Mouse (Mus musculus) cortical plate, adult 2 months (tissue): Measurements from ENCODE around the gene Slc22a23. TPM values are rescaled to one million over a fixed set of nuclear protein-coding genes. Genes with fewer than 3 reads are reported as not detected.

ENCODE experiments used
- H3K27ac ChIP-seq: fragments of 200-500 bp; 2 replicates; pipeline ENCODE4 v1.5.1; 2012; ENCODE audit warnings: low read length, control low read depth, inconsistent platforms; ENCODE audit not compliant: insufficient read depth
- H3K4me1 ChIP-seq: fragments of 200-500 bp; 2 replicates; pipeline ENCODE4 v1.6.1; 2011; ENCODE audit warnings: low read length; ENCODE audit not compliant: control insufficient read depth, insufficient read depth
- H3K4me3 ChIP-seq: fragments of 200-500 bp; 2 replicates; pipeline ENCODE4 v1.5.1; 2011; ENCODE audit warnings: mild to moderate bottlenecking, low read length, control low read depth; ENCODE audit not compliant: insufficient read depth
- CTCF ChIP-seq: fragments of 200-500 bp; IDR thresholded peaks from 2 replicates; pipeline ENCODE4 v1.5.1; 2011; ENCODE audit warnings: mild to moderate bottlenecking, control low read depth, low read length; ENCODE audit not compliant: insufficient read depth; ENCODE audit errors: extremely low read depth
- POLR2A ChIP-seq: fragments of 200-500 bp; IDR thresholded peaks from 2 replicates; pipeline ENCODE4 v1.6.1; 2011; ENCODE audit warnings: mild to moderate bottlenecking, low read length, control low read depth; ENCODE audit not compliant: insufficient read depth; ENCODE audit errors: extremely low read depth
- polyA plus RNA-seq: library from polyadenylated mRNA; depleted of rRNA; stranded (reverse); fragments of >200 nt; gene quantifications from 2 replicates; pipeline ENCODE4 v1.2.3, GENCODE M21; 2012

Slc22a23 gene
- polyA plus RNA-seq, 1 experiment, result 54.4 TPM

DNA sequence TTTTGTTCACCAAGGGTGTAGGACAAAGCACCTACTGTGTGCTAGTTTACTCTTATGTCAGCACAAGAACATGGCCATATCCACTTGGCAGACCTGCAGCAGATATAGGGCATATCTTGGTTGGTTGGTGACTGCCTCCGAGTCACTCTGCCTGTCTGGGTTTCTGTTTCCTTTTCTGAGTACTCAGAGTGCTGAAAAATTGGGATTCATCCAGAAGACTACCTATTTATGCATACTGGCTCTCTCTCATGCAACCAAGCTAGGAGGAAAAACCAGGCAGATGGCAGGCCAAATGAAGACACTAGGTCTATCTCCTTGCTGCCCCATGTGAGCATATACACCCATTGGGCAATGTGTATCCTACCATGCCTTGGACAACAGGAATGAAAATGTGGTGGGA lies 149.3 kb downstream of the Slc22a23 start:
- H3K27ac ChIP-seq, result no peak overlapping the region
- no peak overlapping the region for H3K4me3 ChIP-seq
- peaks cover 7% of the 10 kb centered on the region for H3K4me1 ChIP-seq
- TF ChIP-seq POLR2A (no peak), CTCF (no peak)

- TF ChIP-seq CTCF (no peak), POLR2A (no peak)
- peaks cover 7% of the 10 kb centered on the region for H3K4me1 ChIP-seq
- H3K27ac ChIP-seq, result peak overlapping the region; percentile 41; the same call in 1 of the 2 replicates
- H3K4me3 ChIP-seq, result no peak overlapping the region
Measured at GRCm38 (mm10) chr13:34193384-34193783, 151.6 kb downstream of the Slc22a23 start.

DNA sequence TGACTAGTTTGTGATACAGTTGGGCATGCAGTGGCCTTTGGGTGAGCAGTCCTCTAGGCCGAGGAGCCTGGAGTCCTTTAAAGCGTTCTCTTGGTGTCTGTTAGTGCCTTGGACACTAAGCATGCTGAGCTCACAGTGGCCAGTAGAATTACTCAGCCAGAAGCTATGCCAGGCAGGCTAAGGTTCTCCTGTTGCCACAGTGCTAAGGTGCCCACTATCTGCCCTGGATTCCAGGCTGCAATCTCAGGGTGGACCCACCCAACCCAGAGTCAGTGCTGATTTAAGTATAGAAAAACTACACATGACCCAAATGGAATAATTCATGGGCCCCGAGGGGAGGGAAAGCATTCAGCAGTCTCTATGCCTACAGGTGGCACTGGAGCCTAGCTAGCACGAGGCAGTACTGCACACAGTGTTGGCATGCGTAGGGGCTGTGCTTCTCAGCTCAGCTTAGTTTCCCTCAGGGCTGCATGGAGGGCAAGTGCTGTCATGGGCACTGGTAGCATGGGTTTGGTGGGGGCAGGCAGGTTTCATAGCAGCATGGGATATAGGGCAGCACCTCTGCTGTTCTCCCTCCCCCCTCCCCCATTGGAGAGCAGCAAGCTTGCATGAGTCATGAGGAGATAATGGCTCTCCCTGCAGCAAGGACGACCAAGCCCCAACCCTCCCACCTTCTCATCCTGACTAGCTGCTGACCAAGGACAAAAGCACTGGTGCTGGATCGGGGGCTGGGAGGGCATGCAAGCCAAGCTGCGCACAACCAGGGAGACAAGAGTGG lies 152.4 kb downstream of the Slc22a23 start:
- TF ChIP-seq POLR2A, result no peak
- peak; percentile 45 for TF ChIP-seq CTCF
- peak overlapping the region; percentile 41; the same call in 1 of the 2 replicates for H3K27ac ChIP-seq

DNA sequence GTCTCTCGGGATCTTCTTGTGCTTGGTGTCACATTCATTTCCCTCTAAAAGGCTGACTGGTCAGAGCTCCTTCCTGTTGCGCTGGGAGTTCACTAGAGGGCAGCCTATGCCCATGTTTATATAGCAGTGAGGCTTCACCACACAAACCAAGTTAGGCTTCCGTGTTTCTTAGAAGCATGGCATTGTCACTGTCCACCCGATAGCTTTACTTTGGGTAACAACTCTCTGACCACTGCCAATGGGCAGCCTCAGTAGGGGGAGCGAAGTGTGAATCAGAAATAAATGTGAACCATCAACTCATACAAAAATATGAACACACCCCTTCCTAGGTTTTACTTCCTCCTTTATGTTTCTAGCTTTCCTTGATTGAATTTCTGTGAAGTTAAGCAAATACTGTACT lies 157.4 kb downstream of the Slc22a23 start:
- Histone ChIP-seq H3K4me3 (no peak overlapping the region), H3K27ac (no peak overlapping the region), H3K4me1 (no peaks in the 10 kb centered on the region)
- TF ChIP-seq CTCF (peak; percentile 93), POLR2A (no peak)

More for the DNA sequence above, 152.4 kb downstream of the Slc22a23 start:
- Histone ChIP-seq H3K4me3 (no peak overlapping the region), H3K4me1 (peaks cover 7% of the 10 kb centered on the region)

GRCm38 (mm10) chr13:34185371-34185770 lies 159.6 kb downstream of the Slc22a23 start:
- no peak overlapping the region for H3K27ac ChIP-seq
- no peak overlapping the region for H3K4me3 ChIP-seq
- TF ChIP-seq POLR2A (no peak), CTCF (no peak)
- no peaks in the 10 kb centered on the region for H3K4me1 ChIP-seq

DNA sequence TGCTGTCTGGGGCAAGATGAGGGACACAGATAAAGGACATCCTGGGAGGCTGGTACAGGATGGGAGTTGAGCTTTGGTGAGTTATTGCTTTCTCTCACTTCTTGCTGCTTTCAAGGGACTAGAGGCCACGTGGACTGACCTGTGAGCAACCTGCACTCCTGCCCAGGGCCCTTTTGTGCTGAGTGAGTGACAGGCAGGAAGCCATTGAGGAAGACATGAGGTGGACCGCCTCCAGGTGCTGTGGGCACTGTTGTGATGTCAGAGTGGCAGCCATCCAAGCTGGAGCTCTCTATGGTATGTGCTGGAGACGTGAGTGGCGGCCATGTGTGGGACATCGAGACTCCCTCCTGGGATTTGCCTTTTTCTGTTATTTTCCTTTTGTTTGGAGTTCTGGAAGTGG lies 163.4 kb downstream of the Slc22a23 start:
- no peak overlapping the region for H3K27ac ChIP-seq

GRCm38 (mm10) chr13:34174025-34174424 lies 171.0 kb downstream of the Slc22a23 start:
- H3K27ac ChIP-seq, result no peak overlapping the region
- no peak overlapping the region for H3K4me3 ChIP-seq
- H3K4me1 ChIP-seq, result no peaks in the 10 kb centered on the region
- no peak for TF ChIP-seq POLR2A
- TF ChIP-seq CTCF, result no peak

More for the DNA sequence above, 163.4 kb downstream of the Slc22a23 start:
- TF ChIP-seq CTCF, result no peak
- TF ChIP-seq POLR2A, result no peak
- no peaks in the 10 kb centered on the region for H3K4me1 ChIP-seq
- no peak overlapping the region for H3K4me3 ChIP-seq

DNA sequence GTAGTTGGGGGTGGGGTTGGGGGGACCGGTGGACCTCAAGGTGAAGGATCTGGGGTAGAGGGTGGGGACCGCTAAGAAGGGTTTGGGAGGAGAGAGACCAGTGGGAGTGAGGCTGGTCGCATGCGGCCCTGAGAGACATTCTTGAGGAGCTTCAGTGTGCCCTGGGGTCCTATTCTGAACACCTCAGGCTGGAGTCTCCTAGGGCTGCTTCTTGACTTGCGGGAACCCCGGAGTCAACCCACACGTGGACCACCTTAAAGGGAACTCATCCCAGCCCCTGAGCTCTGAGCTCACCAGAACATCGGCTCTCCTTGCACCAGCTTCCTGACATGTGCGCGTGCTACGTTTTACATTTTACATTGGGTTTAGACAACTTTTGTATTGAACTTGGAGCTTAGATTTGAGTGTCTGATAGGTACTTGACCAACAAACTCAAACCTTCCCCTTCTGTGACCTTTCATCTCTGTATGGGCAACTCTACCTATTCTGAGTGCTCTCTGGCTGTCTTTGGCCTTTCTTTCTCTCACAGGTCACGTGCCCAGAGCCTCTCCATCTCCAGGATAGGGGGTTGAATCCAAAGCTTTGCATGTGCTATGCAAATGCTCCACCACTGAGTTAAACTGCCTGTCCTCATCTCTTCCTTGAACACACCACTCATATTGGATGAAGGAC lies 181.5 kb downstream of the Slc22a23 start:
- TF ChIP-seq CTCF, result no peak
- TF ChIP-seq POLR2A, result no peak
- H3K4me1 ChIP-seq, result peaks cover 2% of the 10 kb centered on the region
- H3K27ac ChIP-seq, result no peak overlapping the region
- peak overlapping the region; percentile 53 for H3K4me3 ChIP-seq

DNA sequence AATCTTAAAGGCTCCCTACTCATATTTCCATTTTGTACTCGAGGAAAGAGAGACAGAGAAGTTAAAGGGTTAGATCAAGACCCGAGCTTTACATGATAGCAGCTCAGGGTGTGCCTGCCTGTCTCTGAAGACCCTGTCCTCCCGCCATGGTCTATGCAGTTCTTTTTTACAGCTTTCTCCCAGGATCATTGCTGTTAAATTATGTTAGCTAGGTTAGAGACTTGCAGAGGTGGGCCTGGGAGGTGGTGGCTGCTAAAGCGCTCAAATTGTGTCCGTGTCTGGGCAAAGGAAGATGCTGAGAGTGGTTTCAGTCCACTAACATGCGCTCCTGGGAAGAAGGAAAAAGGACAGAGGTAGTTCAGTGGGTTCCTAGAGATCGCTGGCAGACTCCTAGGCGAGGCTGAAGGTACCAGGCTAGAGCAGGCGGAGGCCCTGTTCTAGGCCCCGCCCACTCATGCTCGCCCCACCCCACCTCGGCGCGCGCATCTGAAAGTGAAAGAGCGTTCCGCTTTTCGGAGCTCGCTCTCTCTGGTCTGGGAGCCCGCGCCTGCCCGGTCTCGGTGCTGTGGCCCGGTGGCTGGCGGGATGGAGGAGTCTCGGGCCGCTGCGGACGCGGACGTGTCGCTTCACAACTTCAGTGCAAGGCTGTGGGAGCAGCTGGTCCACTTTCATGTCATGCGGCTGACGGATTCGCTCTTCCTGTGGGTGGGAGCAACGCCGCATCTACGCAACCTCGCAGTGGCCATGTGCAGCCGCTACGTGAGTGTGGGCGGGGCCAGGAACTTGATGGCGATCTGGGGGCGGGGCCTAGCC lies 182.3 kb downstream of the Slc22a23 start, which contains the start of gene Psmg4:
Psmg4 (plus strand) TSS at position 474 of the 813 bp plus-strand sequence.
- peak within 1 kb of the TSS; percentile 53 for H3K27ac ChIP-seq
- H3K4me3 ChIP-seq, result peak within 1 kb of the TSS; percentile 53
- TF ChIP-seq CTCF (no peak), POLR2A (peak; percentile 61; the same call in 1 of the 2 replicates)
- peaks cover 2% of the 10 kb centered on the region for H3K4me1 ChIP-seq
